Mouse (Mus musculus) embryo, embryonic 11 days (tissue): ENCODE measurements around the gene Parp8.

Experiments
- DNase-seq: peaks from one replicate; pipeline ENCODE4 v3.0.0-alpha.2; 2015

Gene Parp8

GRCm38 (mm10) chr13:117025226-117026067 lies at the start of gene Parp8:
TSS of gene Parp8 (minus strand) at chr13:117025537.
- DNase-seq: peak; percentile 77

GRCm38 (mm10) chr13:117062628-117063315 lies 37.4 kb upstream of the Parp8 start:
- peak; percentile 25 for DNase-seq

- DNase-seq: peak; percentile 5
Observed at GRCm38 (mm10) chr13:117056466-117056865, 31.1 kb upstream of the Parp8 start.

- DNase-seq: no peak
Observed at GRCm38 (mm10) chr13:117054811-117055496, 29.6 kb upstream of the Parp8 start.

GRCm38 (mm10) chr13:117052748-117053147 lies 27.4 kb upstream of the Parp8 start:
- no peak for DNase-seq

GRCm38 (mm10) chr13:117048541-117048971 lies 23.2 kb upstream of the Parp8 start:
- no peak for DNase-seq

- DNase-seq: no peak
Observed at GRCm38 (mm10) chr13:117043567-117043966, 18.2 kb upstream of the Parp8 start.

GRCm38 (mm10) chr13:117041021-117041420 lies 15.7 kb upstream of the Parp8 start:
- DNase-seq: no peak

- no peak for DNase-seq
Observed at GRCm38 (mm10) chr13:117036277-117036676, 10.9 kb upstream of the Parp8 start.

- DNase-seq: no peak
Observed at GRCm38 (mm10) chr13:117035121-117035520, 9.8 kb upstream of the Parp8 start.

- DNase-seq: no peak
Observed at GRCm38 (mm10) chr13:117034676-117035075, 9.3 kb upstream of the Parp8 start.

- no peak for DNase-seq
Observed at GRCm38 (mm10) chr13:117033676-117034308, 8.5 kb upstream of the Parp8 start.

- DNase-seq: no peak
Observed at GRCm38 (mm10) chr13:117032402-117032801, 7.1 kb upstream of the Parp8 start.

- DNase-seq: no peak
Observed at GRCm38 (mm10) chr13:117031546-117031945, 6.2 kb upstream of the Parp8 start.

GRCm38 (mm10) chr13:117028221-117028620 lies 2.9 kb upstream of the Parp8 start:
- no peak for DNase-seq

- no peak for DNase-seq
Observed at GRCm38 (mm10) chr13:117027336-117027735, 2.0 kb upstream of the Parp8 start.

- DNase-seq: peak; percentile 16
Observed at GRCm38 (mm10) chr13:117026276-117026780, 991 bp upstream of the Parp8 start.

GRCm38 (mm10) chr13:117024916-117025225 lies 466 bp downstream of the Parp8 start:
- no peak for DNase-seq

- peak; percentile 83 for DNase-seq
Observed at GRCm38 (mm10) chr13:117024127-117024915, 1.0 kb downstream of the Parp8 start.

GRCm38 (mm10) chr13:117023346-117024050 lies 1.8 kb downstream of the Parp8 start:
- peak; percentile 15 for DNase-seq

GRCm38 (mm10) chr13:117020631-117021030 lies 4.7 kb downstream of the Parp8 start:
- DNase-seq: no peak
